Mouse (Mus musculus) cortical plate, adult 2 months (tissue): ENCODE measurements around the gene Pknox2.

Source experiments
- CTCF ChIP-seq: fragments of 200-500 bp; IDR thresholded peaks from 2 replicates; pipeline ENCODE4 v1.5.1; 2011; ENCODE audit warnings: mild to moderate bottlenecking, control low read depth, low read length; ENCODE audit not compliant: insufficient read depth; ENCODE audit errors: extremely low read depth
- POLR2A ChIP-seq: fragments of 200-500 bp; IDR thresholded peaks from 2 replicates; pipeline ENCODE4 v1.6.1; 2011; ENCODE audit warnings: mild to moderate bottlenecking, low read length, control low read depth; ENCODE audit not compliant: insufficient read depth; ENCODE audit errors: extremely low read depth

- TF ChIP-seq POLR2A, result no peak
- TF ChIP-seq CTCF, result no peak
Observed at GRCm38 (mm10) chr9:37066732-37067472, 80.3 kb downstream of the Pknox2 start.
